Mouse (Mus musculus) heart, adult 8-10 months (tissue): Measurements from ENCODE around the gene Cnp. TPM values are rescaled to one million over a fixed set of nuclear protein-coding genes. Genes with fewer than 3 reads are reported as not detected.

Experiments used
- DNase-seq: peaks from one replicate; pipeline ENCODE4 v3.0.0; 2022; ENCODE audit warnings: low spot score
- total RNA-seq, 4 experiments: library from RNA; stranded (reverse); gene quantifications; 2 replicates each; pipeline ENCODE4 v1.2.4; 2022

Gene Cnp
- total RNA-seq, 4 experiments from 2014 or later, result 5.0 to 5.7 (median 5.4) TPM

GRCm38 (mm10) chr11:100618761-100619484, 44.2 kb downstream of the Cnp start, which contains the start of gene Nkiras2:
Nkiras2 (plus strand) TSS chr11:100619244.
- DNase-seq, result no peak

GRCm38 (mm10) chr11:100619485-100619975, 44.8 kb downstream of the Cnp start:
- peak; percentile 94 for DNase-seq

GRCm38 (mm10) chr11:100619982-100620381, 45.3 kb downstream of the Cnp start, which contains the start of gene Dnajc7:
Dnajc7 (minus strand) TSS chr11:100620168.
- DNase-seq, result no peak

GRCm38 (mm10) chr11:100622714-100623113, 48.0 kb downstream of the Cnp start:
- DNase-seq, result peak; percentile 96

- DNase-seq, result no peak
Observed at GRCm38 (mm10) chr11:100623867-100624266, 49.2 kb downstream of the Cnp start.

GRCm38 (mm10) chr11:100625754-100626700, 51.3 kb downstream of the Cnp start:
- no peak for DNase-seq

- peak; percentile 60 for DNase-seq
Observed at GRCm38 (mm10) chr11:100626701-100627195, 52.0 kb downstream of the Cnp start.

- DNase-seq, result no peak
Observed at GRCm38 (mm10) chr11:100628056-100628455, 53.4 kb downstream of the Cnp start.

GRCm38 (mm10) chr11:100628862-100629352, 54.2 kb downstream of the Cnp start:
- no peak for DNase-seq

GRCm38 (mm10) chr11:100634530-100634929, 59.8 kb downstream of the Cnp start:
- no peak for DNase-seq

- DNase-seq, result no peak
Observed at GRCm38 (mm10) chr11:100640159-100640906, 65.6 kb downstream of the Cnp start.

Other genes with a start within 250 kb of the Cnp start
- not detected for gene Gast, start 240.5 kb upstream of the Cnp start, total RNA-seq
- 1 to 10 TPM; 1.0 to 2.5 (median 2.0) TPM for gene Hap1, start 218.8 kb upstream of the Cnp start, total RNA-seq
- gene Jup, start 177.1 kb upstream of the Cnp start, total RNA-seq, result 100 to 1,000 TPM; 224 to 279 (median 261) TPM
- 10 to 100 TPM; 13.7 to 19.4 (median 16.4) TPM for gene P3h4, start 160.1 kb upstream of the Cnp start, total RNA-seq
- 10 to 100 TPM in 1 of 4 experiments, 1 to 10 TPM in 3; 9.0 to 11.1 (median 9.0) TPM for gene Fkbp10, start 159.2 kb upstream of the Cnp start, total RNA-seq
- gene Nt5c3b, start 133.1 kb upstream of the Cnp start, total RNA-seq, result 10 to 100 TPM; 18.8 to 28.0 (median 25.2) TPM
- under 1 TPM; 0.59 to 0.90 (median 0.77) TPM for gene Klhl10, start 133.0 kb upstream of the Cnp start, total RNA-seq
- gene Klhl11, start 102.2 kb upstream of the Cnp start, total RNA-seq, result 1 to 10 TPM; 5.7 to 6.7 (median 6.4) TPM
- 10 to 100 TPM; 20.0 to 39.1 (median 27.5) TPM for gene Acly, start 46.9 kb upstream of the Cnp start, total RNA-seq
- gene Ttc25, start 29.3 kb upstream of the Cnp start, total RNA-seq, result under 1 TPM; 0.08 to 0.53 (median 0.21) TPM
- gene Nkiras2, start 44.3 kb downstream of the Cnp start, total RNA-seq, result 10 to 100 TPM; 49.3 to 59.3 (median 55.2) TPM
- gene Dnajc7, start 45.3 kb downstream of the Cnp start, total RNA-seq, result 100 to 1,000 TPM in 3 of 4 experiments, 10 to 100 TPM in 1; 89.7 to 121 (median 109) TPM
- under 1 TPM; 0.09 to 0.53 (median 0.28) TPM for gene Zfp385c, start 117.6 kb downstream of the Cnp start, total RNA-seq
- 1 to 10 TPM in 1 of 4 experiments, under 1 TPM in 3; 0.38 to 1.1 (median 0.78) TPM for gene Dhx58, start 129.4 kb downstream of the Cnp start, total RNA-seq
- 10 to 100 TPM; 12.3 to 14.0 (median 13.1) TPM for gene Kat2a, start 137.6 kb downstream of the Cnp start, total RNA-seq
- under 1 TPM in 1 of 4 experiments, not detected in 3; 0.37 TPM for gene Hspb9, start 138.9 kb downstream of the Cnp start, total RNA-seq
- 10 to 100 TPM; 47.1 to 62.6 (median 51.0) TPM for gene Rab5c, start 163.3 kb downstream of the Cnp start, total RNA-seq
- gene Kcnh4, start 185.0 kb downstream of the Cnp start, total RNA-seq, result not detected
- gene Hcrt, start 188.0 kb downstream of the Cnp start, total RNA-seq, result not detected
- gene Ghdc, start 196.1 kb downstream of the Cnp start, total RNA-seq, result 10 to 100 TPM in 2 of 4 experiments, 1 to 10 TPM in 2; 9.1 to 14.1 (median 10.0) TPM